Mouse (Mus musculus): Measurements from ENCODE around the gene Magi1. TPM values are rescaled to one million over a fixed set of nuclear protein-coding genes. Genes with fewer than 3 reads are reported as not detected.

Gene Magi1
- total and polyA plus RNA-seq, 3 experiments = not detected

GRCm38 (mm10) chr6:93726121-93726520 lies 557.6 kb downstream of the Magi1 start:
- H3K36me3 ChIP-seq (replicated peaks in 1 of 2; ENCODE audit: control insufficient read depth in 1 of 2, insufficient read depth in 1 of 2, low read length in 1 of 2) = no peaks in the 10 kb centered on the region
- no peaks in the 10 kb centered on the region for H3K27me3 ChIP-seq (replicated peaks)
- H3K4me3 ChIP-seq (replicated peaks in 1 of 3; ENCODE audit: low read depth in 2 of 3, low read length in 2 of 3, poor library complexity in 1 of 3) = no peak overlapping the region
- peaks cover 75% of the 10 kb centered on the region for H3K9me3 ChIP-seq (replicated peaks; ENCODE audit: low read length)
- TF ChIP-seq IRF4 (IDR thresholded peaks at IDR 0.05; ENCODE audit: low read depth, low read length) = no peak
- TF ChIP-seq ELF1 (IDR thresholded peaks at IDR 0.05; ENCODE audit: low read depth, low read length) = no peak
- TF ChIP-seq USF1 (IDR thresholded peaks at IDR 0.05; ENCODE audit: low read depth, low read length) = no peak
- TF ChIP-seq HCFC1 (IDR thresholded peaks at IDR 0.05; ENCODE audit: low read depth, low read length) = no peak
- no peak for TF ChIP-seq MAZ (IDR thresholded peaks at IDR 0.05; ENCODE audit: low read depth, low read length)
- TF ChIP-seq ETS1 (conservative IDR thresholded peaks at IDR 0.05; ENCODE audit: low read depth, low read length) = no peak
- TF ChIP-seq MYC (IDR thresholded peaks at IDR 0.05; ENCODE audit: low read depth, low read length) = no peak
- TF ChIP-seq ZNF384 (IDR thresholded peaks at IDR 0.05; ENCODE audit: low read depth, low read length) = no peak
- TF ChIP-seq PAX5 (IDR thresholded peaks at IDR 0.05; ENCODE audit: low read length) = no peak
- no peak for TF ChIP-seq RCOR1 (conservative IDR thresholded peaks at IDR 0.05; ENCODE audit: low read depth, low read length)
- no peak overlapping the region for H3K4me2 ChIP-seq (ENCODE audit: insufficient read depth, low read depth, poor library complexity, severe bottlenecking)
- no peaks in the 10 kb centered on the region for H3K4me1 ChIP-seq (ENCODE audit: control insufficient read depth in 1 of 2, insufficient read depth in 2 of 2)
- no peak overlapping the region for H3K27ac ChIP-seq (ENCODE audit: insufficient read depth, low read depth)
- DNase-seq (ENCODE audit: extremely low read depth) = no peak
- no peak overlapping the region for H3K9ac ChIP-seq (ENCODE audit: insufficient read depth, low read depth)
- H3K79me2 ChIP-seq (replicated peaks; ENCODE audit: control insufficient read depth, extremely low read depth, insufficient read depth, poor library complexity, severe bottlenecking) = no peaks in the 10 kb centered on the region
- dilution Hi-C loops (cut with MboI; ENCODE audit: extremely low pct_ligation_motif_present, extremely low pct_unique_long_range_greater_than_20kb, low sequenced_read_pairs) (no loop called here), in situ Hi-C loops (cut with MboI; ENCODE audit: low pct_ligation_motif_present, low pct_unique_long_range_greater_than_20kb, low sequenced_read_pairs) (no loop called here)

GRCm38 (mm10) chr6:93724749-93725148 lies 559.0 kb downstream of the Magi1 start:
- dilution Hi-C loops (cut with MboI; ENCODE audit: extremely low pct_ligation_motif_present, extremely low pct_unique_long_range_greater_than_20kb, low sequenced_read_pairs) (no loop called here), in situ Hi-C loops (cut with MboI; ENCODE audit: low pct_ligation_motif_present, low pct_unique_long_range_greater_than_20kb, low sequenced_read_pairs) (no loop called here)
- no peak for TF ChIP-seq MYC (IDR thresholded peaks at IDR 0.05; ENCODE audit: low read depth, low read length)
- no peak for TF ChIP-seq SIN3A (IDR thresholded peaks at IDR 0.05; ENCODE audit: low read length)
- no peak for TF ChIP-seq ETS1 (conservative IDR thresholded peaks at IDR 0.05; ENCODE audit: low read depth, low read length)
- TF ChIP-seq TBP (conservative IDR thresholded peaks at IDR 0.05; ENCODE audit: low read depth, low read length) = no peak
- no peak overlapping the region for H3K27ac ChIP-seq (ENCODE audit: insufficient read depth, low read depth)
- no peak overlapping the region for H3K4me3 ChIP-seq (replicated peaks in 1 of 3; ENCODE audit: low read depth in 2 of 3, low read length in 2 of 3, poor library complexity in 1 of 3)
- no peaks in the 10 kb centered on the region for H3K4me1 ChIP-seq (ENCODE audit: control insufficient read depth in 1 of 2, insufficient read depth in 2 of 2)
- no peaks in the 10 kb centered on the region for H3K36me3 ChIP-seq (replicated peaks in 1 of 2; ENCODE audit: control insufficient read depth in 1 of 2, insufficient read depth in 1 of 2, low read length in 1 of 2)
- no peaks in the 10 kb centered on the region for H3K79me2 ChIP-seq (replicated peaks; ENCODE audit: control insufficient read depth, extremely low read depth, insufficient read depth, poor library complexity, severe bottlenecking)
- no peaks in the 10 kb centered on the region for H3K27me3 ChIP-seq (replicated peaks)
- H3K4me2 ChIP-seq (ENCODE audit: insufficient read depth, low read depth, poor library complexity, severe bottlenecking) = no peak overlapping the region
- no peak overlapping the region for H3K9ac ChIP-seq (ENCODE audit: insufficient read depth, low read depth)
- DNase-seq (ENCODE audit: extremely low read depth) = no peak
- H3K9me3 ChIP-seq (replicated peaks; ENCODE audit: low read length) = peaks cover 70% of the 10 kb centered on the region

- Histone ChIP-seq H3K36me3 (replicated peaks in 1 of 2; ENCODE audit: control insufficient read depth in 1 of 2, insufficient read depth in 1 of 2, low read length in 1 of 2) (no peaks in the 10 kb centered on the region), H3K27me3 (replicated peaks) (no peaks in the 10 kb centered on the region), H3K4me3 (replicated peaks in 1 of 3; ENCODE audit: low read depth in 2 of 3, low read length in 2 of 3, poor library complexity in 1 of 3) (no peak overlapping the region), H3K27ac (ENCODE audit: insufficient read depth, low read depth) (no peak overlapping the region), H3K79me2 (replicated peaks; ENCODE audit: control insufficient read depth, extremely low read depth, insufficient read depth, poor library complexity, severe bottlenecking) (no peaks in the 10 kb centered on the region), H3K9ac (ENCODE audit: insufficient read depth, low read depth) (no peak overlapping the region), H3K4me1 (ENCODE audit: control insufficient read depth in 1 of 2, insufficient read depth in 2 of 2) (no peaks in the 10 kb centered on the region), H3K9me3 (replicated peaks; ENCODE audit: low read length) (peaks cover 68% of the 10 kb centered on the region), H3K4me2 (ENCODE audit: insufficient read depth, low read depth, poor library complexity, severe bottlenecking) (no peak overlapping the region)
- in situ Hi-C loops (cut with MboI; ENCODE audit: low pct_ligation_motif_present, low pct_unique_long_range_greater_than_20kb, low sequenced_read_pairs) = no loop called here
- dilution Hi-C loops (cut with MboI; ENCODE audit: extremely low pct_ligation_motif_present, extremely low pct_unique_long_range_greater_than_20kb, low sequenced_read_pairs) = no loop called here
- DNase-seq (ENCODE audit: extremely low read depth) = no peak
- TF ChIP-seq ZMIZ1 (IDR thresholded peaks at IDR 0.05; ENCODE audit: low read depth, low read length) (no peak), USF2 (conservative IDR thresholded peaks at IDR 0.05; ENCODE audit: low read depth, low read length) (no peak), ZC3H11A (IDR thresholded peaks at IDR 0.05; ENCODE audit: low read depth, low read length) (no peak), MEF2A (IDR thresholded peaks at IDR 0.05; ENCODE audit: borderline replicate concordance, low read depth, low read length) (no peak), MYC (IDR thresholded peaks at IDR 0.05; ENCODE audit: low read depth, low read length) (no peak), POLR2A (IDR thresholded peaks at IDR 0.05; ENCODE audit: low read depth, low read length) (no peak), CTCF (conservative IDR thresholded peaks at IDR 0.05 in 1 of 2, IDR thresholded peaks at IDR 0.05 in 1 of 2; ENCODE audit: low read depth in 2 of 2, low read length in 2 of 2) (no peak), EP300 (IDR thresholded peaks at IDR 0.05; ENCODE audit: low read length) (no peak), UBTF (IDR thresholded peaks at IDR 0.05; ENCODE audit: low read depth, low read length) (no peak), POLR2AphosphoS2 (IDR thresholded peaks at IDR 0.05; ENCODE audit: low read depth, low read length) (no peak), MAX (IDR thresholded peaks at IDR 0.05; ENCODE audit: low read length) (no peak), HCFC1 (IDR thresholded peaks at IDR 0.05; ENCODE audit: low read depth, low read length) (no peak), MAFK (IDR thresholded peaks at IDR 0.05; ENCODE audit: insufficient replicate concordance, low read length) (no peak), BHLHE40 (IDR thresholded peaks at IDR 0.05; ENCODE audit: low read depth, low read length) (no peak), CHD1 (IDR thresholded peaks at IDR 0.05; ENCODE audit: low read depth, low read length) (no peak), IRF4 (IDR thresholded peaks at IDR 0.05; ENCODE audit: low read depth, low read length) (no peak), MXI1 (IDR thresholded peaks at IDR 0.05; ENCODE audit: low read depth, low read length) (no peak), NELFE (IDR thresholded peaks at IDR 0.05; ENCODE audit: low read depth, low read length) (no peak), E2F4 (IDR thresholded peaks at IDR 0.05; ENCODE audit: insufficient replicate concordance, low read depth, low read length) (no peak)
These were observed 560.5 kb downstream of the Magi1 start for GRCm38 (mm10) chr6:93723226-93723625.

Measured in CH12.LX (cell line).